Mouse (Mus musculus): ENCODE results near the gene Vps52.
"Not testable (repeated sequence)": the region's sequence is repeated elsewhere in the genome, so short reads cannot be mapped to it uniquely, and the experiment has no call there.

Vps52 gene

GRCm38 (mm10) chr17:33941381-33941780, 14.2 kb upstream of the Vps52 start:
- DNase-seq (ENCODE audit: low read depth, low spot score) = no peak

DNA sequence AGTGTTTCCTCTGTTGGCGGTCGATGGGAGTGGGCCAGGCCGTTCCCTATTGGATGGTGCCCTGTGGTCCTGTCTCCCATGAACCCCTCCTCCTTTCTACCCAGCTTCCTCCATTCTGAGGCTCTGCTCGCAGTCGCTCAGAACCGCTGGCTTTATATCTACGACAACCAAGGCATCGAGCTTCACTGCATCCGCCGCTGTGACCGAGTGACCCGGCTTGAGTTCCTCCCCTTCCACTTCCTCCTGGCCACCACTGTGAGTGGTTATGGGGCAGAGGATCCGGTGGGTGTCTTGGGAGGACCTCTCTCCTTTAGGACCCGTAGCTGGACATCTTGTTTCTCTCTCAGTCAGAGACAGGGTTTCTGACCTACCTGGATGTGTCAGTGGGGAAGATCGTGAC, 12.2 kb upstream of the Vps52 start:
- DNase-seq (ENCODE audit: low read depth, low spot score) = no peak

DNA sequence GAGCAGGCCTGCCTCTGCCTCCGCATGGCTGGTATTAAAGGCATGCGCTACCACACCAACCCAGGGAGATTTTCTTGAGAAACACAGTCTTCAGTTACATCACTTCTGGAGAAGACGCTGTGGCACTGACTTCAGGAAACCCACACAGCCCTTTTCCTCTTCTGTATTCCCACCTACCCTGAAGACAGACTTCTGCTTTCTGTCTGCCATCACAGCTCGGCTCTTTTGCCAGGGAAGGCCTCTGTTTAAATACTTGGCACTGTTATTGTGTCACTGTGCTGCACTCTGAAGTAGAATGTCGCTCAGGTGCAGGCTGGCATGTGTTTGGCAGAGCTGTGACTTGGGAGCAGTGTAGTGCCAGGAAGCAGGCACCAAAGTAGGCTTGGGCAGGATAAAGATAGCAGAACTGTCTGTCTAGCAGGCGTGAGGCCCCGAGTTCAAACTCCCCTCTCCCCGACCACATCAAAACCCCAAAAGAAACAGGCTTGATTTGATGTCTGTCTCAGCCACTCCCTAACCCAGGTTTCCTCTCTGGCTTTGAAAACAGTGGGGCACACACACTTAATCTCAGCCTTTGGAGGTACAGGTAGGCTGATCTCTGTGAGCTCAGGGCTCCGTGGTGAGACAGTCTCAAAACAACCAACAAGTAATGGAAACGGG, 8.1 kb upstream of the Vps52 start:
- DNase-seq (ENCODE audit: low read depth, low spot score) = no peak

DNA sequence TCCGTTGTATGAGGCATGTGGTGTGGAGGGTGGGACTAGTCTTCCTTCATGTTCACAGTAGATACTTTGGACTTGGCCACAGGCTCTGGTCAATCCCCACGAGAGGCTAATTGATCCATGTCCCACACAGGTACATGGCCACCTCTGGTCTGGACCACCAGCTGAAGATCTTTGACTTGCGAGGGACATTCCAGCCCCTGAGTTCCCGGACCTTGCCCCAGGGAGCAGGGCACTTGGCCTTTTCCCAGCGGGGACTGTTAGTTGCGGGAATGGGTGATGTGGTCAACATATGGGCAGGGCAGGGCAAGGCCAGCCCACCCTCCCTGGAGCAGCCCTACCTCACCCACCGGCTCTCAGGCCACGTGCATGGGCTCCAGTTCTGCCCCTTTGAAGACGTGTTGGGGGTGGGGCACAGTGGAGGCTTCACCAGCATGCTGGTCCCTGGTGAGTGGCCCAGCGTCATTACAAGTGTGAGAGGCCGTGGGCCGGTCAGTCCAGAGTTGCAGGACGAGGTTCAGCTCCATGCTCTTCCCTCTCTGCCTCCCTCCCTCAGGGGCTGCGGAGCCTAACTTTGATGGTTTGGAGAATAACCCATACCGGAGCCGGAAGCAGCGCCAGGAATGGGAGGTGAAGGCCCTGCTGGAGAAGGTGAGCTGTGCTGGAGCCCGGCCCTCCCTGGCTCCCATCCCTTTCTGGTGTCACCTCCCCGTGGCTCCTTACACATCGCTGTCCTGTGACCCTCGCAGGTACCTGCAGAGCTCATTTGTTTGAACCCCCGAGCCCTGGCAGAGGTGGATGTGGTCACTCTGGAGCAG, 7.3 kb upstream of the Vps52 start:
- DNase-seq (ENCODE audit: low read depth, low spot score) = no peak

GRCm38 (mm10) chr17:33948905-33949537, 6.6 kb upstream of the Vps52 start:
- DNase-seq (ENCODE audit: low read depth, low spot score) = no peak

DNA sequence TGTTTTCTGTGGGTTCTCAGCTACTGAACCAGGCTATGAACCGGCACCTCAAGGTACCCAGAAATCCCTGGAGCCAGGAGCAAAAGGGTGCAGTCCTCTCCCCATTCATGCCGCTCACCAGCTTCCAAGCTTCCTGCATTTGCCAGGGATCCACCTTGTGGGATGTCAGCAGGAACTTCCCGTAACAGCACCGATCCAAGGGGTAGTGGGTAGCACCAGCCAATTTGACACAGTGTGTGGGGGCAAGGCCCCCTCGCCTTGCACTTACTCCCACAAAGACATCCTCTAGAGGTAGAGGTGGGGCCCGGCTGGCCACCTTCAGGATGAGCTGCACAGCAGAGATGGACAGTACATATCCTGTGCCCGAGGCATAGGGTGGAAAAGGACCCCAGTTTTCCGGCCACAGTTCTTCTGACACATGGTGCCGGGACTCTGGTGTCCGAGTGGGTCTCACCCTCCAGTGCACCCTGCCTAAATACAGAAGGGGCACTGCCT, 5.4 kb upstream of the Vps52 start:
- DNase-seq (ENCODE audit: low read depth, low spot score) = no peak

GRCm38 (mm10) chr17:33951021-33951946, 4.3 kb upstream of the Vps52 start, which contains the start of gene B3galt4:
TSS of gene B3galt4 (minus strand) at chr17:33951488.
- DNase-seq (ENCODE audit: low read depth, low spot score) = peak; percentile 86

DNA sequence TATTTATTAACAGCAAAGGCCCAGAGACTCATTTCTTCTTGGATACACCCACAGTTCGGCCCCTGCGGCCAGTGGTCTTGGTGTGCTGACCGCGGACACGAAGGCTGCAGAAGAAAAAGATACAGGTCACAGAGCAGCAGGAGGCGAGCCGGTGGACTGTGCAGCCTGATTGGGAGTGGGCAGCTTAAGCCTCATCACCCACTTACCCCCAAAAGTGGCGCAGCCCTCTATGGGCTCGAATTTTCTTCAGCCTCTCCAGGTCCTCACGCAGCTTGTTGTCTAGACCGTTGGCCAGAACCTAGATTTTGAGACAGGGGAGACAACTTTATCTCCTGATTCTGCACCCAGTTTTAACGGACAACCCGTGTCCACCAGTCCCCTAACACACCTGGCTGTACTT, 3.6 kb upstream of the Vps52 start:
- not testable (repeated sequence) for DNase-seq (ENCODE audit: low read depth, low spot score)

- no peak for DNase-seq (ENCODE audit: low read depth, low spot score)
Measured at GRCm38 (mm10) chr17:33952879-33953278, 2.7 kb upstream of the Vps52 start.

- DNase-seq (ENCODE audit: low read depth, low spot score) = no peak
Measured at GRCm38 (mm10) chr17:33953310-33953709, 2.3 kb upstream of the Vps52 start.

- DNase-seq (ENCODE audit: low read depth, low spot score) = no peak
Measured at GRCm38 (mm10) chr17:33953961-33954565, 1.5 kb upstream of the Vps52 start.

DNA sequence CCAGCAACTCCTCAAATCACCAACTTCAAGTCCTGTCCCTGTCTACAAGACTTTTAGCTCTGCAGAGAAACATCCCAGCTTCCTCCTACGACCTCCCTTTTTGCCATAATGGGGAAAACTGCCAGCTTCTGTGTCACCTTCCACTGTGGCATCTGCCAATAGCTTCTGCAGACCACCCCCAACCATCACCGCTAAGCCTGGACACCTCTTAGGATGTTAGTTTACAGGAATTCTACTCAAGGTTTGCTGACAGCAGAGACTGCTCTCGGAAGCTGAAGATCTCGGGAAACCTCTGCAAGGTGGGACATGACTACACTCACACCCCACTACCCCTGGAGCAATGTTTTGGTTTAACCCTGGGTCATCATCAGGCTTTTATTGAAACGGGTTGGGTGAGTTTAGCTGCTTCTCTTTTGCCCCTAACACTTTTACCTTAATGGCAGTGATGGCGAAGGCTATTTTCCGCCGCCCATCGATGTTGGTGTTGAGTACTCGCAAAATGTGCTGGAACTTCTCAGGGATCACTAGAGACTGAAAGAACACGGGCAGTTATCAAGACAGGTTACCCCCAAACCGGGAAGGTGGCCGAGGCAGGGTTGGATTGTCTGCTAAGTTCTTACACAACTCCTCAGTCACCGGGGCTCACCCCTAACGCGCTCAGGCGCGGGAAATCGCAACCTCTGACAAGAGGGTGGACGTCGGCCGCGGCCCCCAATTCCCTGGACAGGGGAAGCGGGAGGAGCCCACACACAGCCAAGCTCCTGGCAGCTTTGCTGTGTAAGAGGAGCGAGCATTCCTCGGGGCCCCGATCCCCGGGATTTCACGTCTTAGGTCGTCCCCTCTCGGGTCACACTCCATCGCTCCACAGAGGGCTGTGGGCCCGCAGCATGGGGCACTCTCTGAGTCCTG, 712 bp upstream of the Vps52 start:
- DNase-seq (ENCODE audit: low read depth, low spot score) = no peak

GRCm38 (mm10) chr17:33956336-33956735, 724 bp downstream of the Vps52 start:
- no peak for DNase-seq (ENCODE audit: low read depth, low spot score)

GRCm38 (mm10) chr17:33957493-33957892, 1.9 kb downstream of the Vps52 start:
- no peak for DNase-seq (ENCODE audit: low read depth, low spot score)

DNA sequence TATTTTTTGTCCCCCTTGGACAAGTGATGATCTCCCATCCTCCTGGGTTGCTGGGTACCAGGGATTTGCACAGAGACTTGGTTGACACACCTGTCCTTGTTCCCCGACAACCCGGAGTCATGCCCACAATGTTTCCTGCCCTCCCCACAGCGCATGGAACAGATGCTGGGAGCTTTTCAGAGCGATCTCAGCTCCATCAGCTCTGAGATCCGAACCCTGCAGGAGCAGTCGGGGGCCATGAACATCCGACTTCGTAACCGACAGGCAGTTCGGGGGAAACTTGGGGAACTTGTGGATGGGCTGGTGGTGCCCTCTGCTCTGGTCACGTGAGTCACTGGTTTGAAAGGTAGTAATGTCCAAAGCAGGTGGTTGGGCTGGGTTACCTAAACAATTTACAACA, 2.8 kb downstream of the Vps52 start:
- DNase-seq (ENCODE audit: low read depth, low spot score) = no peak

DNA sequence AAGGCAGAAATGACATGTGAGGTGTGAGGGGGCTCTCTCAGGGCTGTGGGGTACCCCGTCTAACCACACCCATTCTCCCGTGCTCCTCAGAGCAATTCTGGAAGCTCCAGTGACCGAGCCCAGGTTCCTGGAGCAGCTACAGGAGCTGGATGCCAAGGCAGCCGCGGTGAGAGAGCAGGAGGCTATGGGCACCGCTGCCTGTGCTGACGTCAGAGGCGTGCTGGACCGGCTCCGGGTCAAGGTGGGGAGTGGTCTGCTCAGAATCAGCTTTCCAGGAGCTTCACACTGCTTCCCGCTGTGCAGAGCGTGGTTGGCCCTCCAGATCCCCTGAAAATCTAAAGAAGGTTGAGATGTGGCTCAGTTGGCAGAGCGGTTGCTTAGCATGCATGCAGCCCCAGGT, 3.5 kb downstream of the Vps52 start:
- no peak for DNase-seq (ENCODE audit: low read depth, low spot score)

- no peak for DNase-seq (ENCODE audit: low read depth, low spot score)
Measured at GRCm38 (mm10) chr17:33959948-33960347, 4.3 kb downstream of the Vps52 start.

- no peak for DNase-seq (ENCODE audit: low read depth, low spot score)
Measured at GRCm38 (mm10) chr17:33962876-33963275, 7.3 kb downstream of the Vps52 start.

- no peak for DNase-seq (ENCODE audit: low read depth, low spot score)
Measured at GRCm38 (mm10) chr17:33965082-33965845, 9.7 kb downstream of the Vps52 start.

Data from A20 (cell line).